Mouse (Mus musculus): ENCODE measurements around the gene Nav2.

GRCm38 (mm10) chr7:49078930-49079329 is 170.4 kb downstream of the Nav2 start:
- no peak for TF ChIP-seq CTCF (IDR thresholded peaks at IDR 0.05; ENCODE audit: extremely low read depth, insufficient read depth, low read length)
- no peak for TF ChIP-seq POLR2A (IDR thresholded peaks at IDR 0.05; ENCODE audit: extremely low read depth, insufficient read depth, low read length)

Measured in cortical plate, adult 2 months (tissue).